Mouse (Mus musculus) spleen, adult 2 months (tissue): ENCODE results near the gene Tia1.

Source experiments
- CTCF ChIP-seq: fragments of 200-500 bp; IDR thresholded peaks from 2 replicates; pipeline ENCODE4 v1.5.1; 2011; ENCODE audit warnings: mild to moderate bottlenecking, inconsistent platforms; ENCODE audit not compliant: insufficient read depth, insufficient read length, insufficient replicate concordance; ENCODE audit errors: extremely low read depth
- POLR2A ChIP-seq: fragments of 200-500 bp; IDR thresholded peaks from 2 replicates; pipeline ENCODE4 v1.6.1; 2011; ENCODE audit warnings: low read depth, low read length, inconsistent platforms

DNA sequence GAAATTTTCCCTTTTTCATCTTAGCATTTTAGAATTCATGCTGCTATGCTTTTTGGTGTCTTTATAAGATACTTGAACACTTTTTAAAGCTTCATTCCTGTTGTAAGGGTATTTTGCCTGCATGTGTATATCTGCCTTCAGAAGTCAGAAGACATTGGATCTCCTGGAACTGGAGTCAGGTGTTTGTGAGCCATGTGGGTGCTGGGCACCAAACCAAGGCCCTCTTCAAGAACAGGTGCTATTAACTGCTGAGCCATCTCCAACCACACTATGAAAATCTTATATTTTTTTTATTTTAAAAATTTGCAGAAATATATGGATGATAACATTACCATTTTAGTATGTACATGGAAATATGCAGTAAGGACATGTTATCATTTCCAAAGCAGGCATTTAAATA, 2.3 kb downstream of the Tia1 start:
- TF ChIP-seq CTCF (no peak), POLR2A (no peak)
